Mouse (Mus musculus) liver, adult 2 months (tissue): ENCODE data around the gene Adcy10. TPM values are rescaled to one million over a fixed set of nuclear protein-coding genes. Genes with fewer than 3 reads are reported as not detected.
A peak's percentile ranks its signal among the peaks of the same experiment; 100 is the strongest.

Experiments
- DNase-seq: peaks from one replicate; pipeline ENCODE4 v3.0.0-alpha.2; 2011; ENCODE audit warnings: low read depth, low spot score; ENCODE audit errors: extremely low read depth
- H3K27ac ChIP-seq: fragments of 200-500 bp; replicated peaks from 2 replicates; pipeline ENCODE4 v1.5.1; 2012; ENCODE audit warnings: low read depth, mild to moderate bottlenecking, control low read depth, inconsistent platforms, low read length; ENCODE audit not compliant: insufficient read depth
- H3K27me3 ChIP-seq: fragments of 200-500 bp; 2 replicates; pipeline ENCODE4 v1.6.1; 2012; ENCODE audit warnings: mild to moderate bottlenecking, moderate library complexity, low read length, inconsistent platforms; ENCODE audit not compliant: control insufficient read depth, insufficient read depth
- H3K36me3 ChIP-seq: fragments of 200-500 bp; 2 replicates; pipeline ENCODE4 v1.6.1; 2012; ENCODE audit warnings: low read length, inconsistent platforms; ENCODE audit not compliant: control insufficient read depth, insufficient read depth
- H3K4me1 ChIP-seq: fragments of 200-500 bp; 2 replicates; pipeline ENCODE4 v1.6.1; 2011; ENCODE audit warnings: low read length; ENCODE audit not compliant: control insufficient read depth, insufficient read depth
- H3K4me3 ChIP-seq: fragments of 200-500 bp; 2 replicates; pipeline ENCODE4 v1.5.1; 2011; ENCODE audit warnings: low read depth, mild to moderate bottlenecking, control low read depth, low read length, moderate library complexity; ENCODE audit not compliant: insufficient read depth
- H3K79me2 ChIP-seq: fragments of 200-500 bp; 2 replicates; pipeline ENCODE4 v1.6.1; 2012; ENCODE audit warnings: inconsistent platforms, mild to moderate bottlenecking, low read length, moderate library complexity; ENCODE audit not compliant: control insufficient read depth, insufficient read depth
- H3K9ac ChIP-seq: fragments of 200-500 bp; 2 replicates; pipeline ENCODE4 v1.6.1; 2012; ENCODE audit warnings: low read depth, mild to moderate bottlenecking, control low read depth, inconsistent platforms, low read length
- CTCF ChIP-seq: fragments of 200-500 bp; IDR thresholded peaks from 2 replicates; pipeline ENCODE4 v1.5.1; 2011; ENCODE audit warnings: low read depth, low read length, control low read depth
- POLR2A ChIP-seq: fragments of 200-500 bp; IDR thresholded peaks from 2 replicates; pipeline ENCODE4 v1.6.1; 2011; ENCODE audit warnings: low read length, control low read depth; ENCODE audit not compliant: insufficient read depth; ENCODE audit errors: extremely low read depth
- whole genome bisulfite sequencing: fragments of 180-500 bp; shearing (Covaris S2); methylation state at CpG from one replicate; pipeline ENCODE4 v1.1.7; 2018; 5-methylcytosine and 5-hydroxymethylcytosine counted together
- polyA plus RNA-seq: library from polyadenylated mRNA; depleted of rRNA; stranded (reverse); fragments of >200 nt; gene quantifications from 2 replicates; pipeline ENCODE4 v1.2.3, GENCODE M21; 2012
- total RNA-seq: library from RNA; depleted of rRNA; stranded (reverse); fragments of >200 nt; gene quantifications from 2 replicates; pipeline ENCODE4 v1.2.3, GENCODE M21; 2014

The Adcy10 gene
- total and polyA plus RNA-seq, 2 experiments = 0.18 TPM; not detected in 1

DNA sequence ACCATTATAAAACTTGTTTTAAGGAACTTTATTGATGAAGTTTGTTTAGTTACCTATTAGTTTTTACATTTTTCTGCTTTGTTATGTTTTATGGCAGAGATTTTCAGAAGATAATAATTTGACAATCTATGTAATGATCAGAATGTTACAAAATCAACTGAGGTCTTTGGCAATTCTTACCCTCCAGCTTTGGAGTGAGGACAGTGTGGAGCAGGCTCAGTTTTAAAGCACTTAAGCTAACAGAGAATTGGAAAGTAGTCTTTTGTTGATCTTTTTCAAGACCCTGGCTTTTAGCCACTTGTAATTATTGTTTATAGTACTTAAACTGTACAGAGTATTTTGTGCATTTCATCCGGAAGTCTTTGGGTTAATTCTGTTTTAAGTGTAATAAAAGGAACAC lies 22.1 kb upstream of the Adcy10 start:
- Histone ChIP-seq H3K4me3 (peak overlapping the region; percentile 52), H3K36me3 (no peaks in the 10 kb centered on the region), H3K27ac (no peak overlapping the region), H3K9ac (no peak overlapping the region), H3K27me3 (no peaks in the 10 kb centered on the region), H3K4me1 (peaks cover 5% of the 10 kb centered on the region), H3K79me2 (peaks cover 14% of the 10 kb centered on the region; the same call in 1 of the 2 replicates)
- TF ChIP-seq POLR2A = no peak
- TF ChIP-seq CTCF = no peak
- 18% methylated on average over 1 of the region's 1 CpGs for WGBS
- peak; percentile 86 for DNase-seq

DNA sequence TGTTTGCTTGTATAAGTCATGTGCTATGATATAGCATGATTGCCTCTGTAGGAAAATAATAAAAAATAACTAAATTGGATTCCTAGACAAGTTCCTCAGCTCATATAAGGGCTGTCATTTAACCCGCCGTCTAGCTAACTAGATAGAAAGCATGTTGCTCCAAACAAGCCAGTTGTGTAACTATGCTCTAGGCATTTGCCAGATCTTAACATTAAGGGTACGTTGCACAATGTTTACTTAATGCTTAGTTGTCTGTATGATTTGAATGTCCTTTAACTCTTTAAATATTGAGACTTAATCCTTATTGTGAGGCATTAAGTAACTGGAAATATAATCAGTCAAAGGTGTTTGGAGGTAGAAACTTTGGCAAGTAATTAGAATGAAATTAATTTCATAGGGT lies 20.4 kb upstream of the Adcy10 start:
- Histone ChIP-seq H3K4me1 (peaks cover 13% of the 10 kb centered on the region), H3K27ac (no peak overlapping the region), H3K27me3 (no peaks in the 10 kb centered on the region), H3K36me3 (no peaks in the 10 kb centered on the region), H3K79me2 (peaks cover 18% of the 10 kb centered on the region; the same call in 1 of the 2 replicates), H3K9ac (no peak overlapping the region), H3K4me3 (no peak overlapping the region)
- TF ChIP-seq POLR2A = no peak
- TF ChIP-seq CTCF = no peak
- DNase-seq = peak; percentile 81
- WGBS = 19% methylated on average over 3 of the region's 3 CpGs

DNA sequence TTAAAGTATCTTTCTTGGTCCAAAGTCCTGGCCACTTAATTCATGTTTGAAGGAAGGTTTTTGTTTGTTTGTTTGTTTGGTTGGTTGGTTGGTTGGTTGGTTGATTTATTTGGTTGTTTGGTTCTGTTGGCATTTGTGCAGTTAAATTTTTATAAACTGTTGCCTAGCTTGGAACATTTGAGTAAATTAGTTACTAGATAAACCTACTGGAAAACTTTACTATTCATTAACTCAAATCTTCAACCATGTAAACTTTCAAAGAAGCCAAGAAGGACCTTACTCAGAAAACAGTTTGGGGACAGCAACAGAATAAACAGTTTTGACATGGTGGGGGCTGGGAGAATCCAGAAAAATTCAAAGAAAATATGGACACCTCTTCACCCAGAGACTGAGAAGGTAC lies 16.0 kb upstream of the Adcy10 start:
- no peak overlapping the region for H3K4me3 ChIP-seq
- H3K4me1 ChIP-seq = peaks cover 23% of the 10 kb centered on the region
- H3K27me3 ChIP-seq = no peaks in the 10 kb centered on the region
- H3K79me2 ChIP-seq = peaks cover 18% of the 10 kb centered on the region; the same call in 1 of the 2 replicates
- no peak overlapping the region for H3K9ac ChIP-seq
- peak overlapping the region; percentile 39; the same call in 1 of the 2 replicates for H3K27ac ChIP-seq
- TF ChIP-seq CTCF = no peak
- no peak for TF ChIP-seq POLR2A
- peaks cover 2% of the 10 kb centered on the region; the same call in 1 of the 2 replicates for H3K36me3 ChIP-seq
- DNase-seq = peak; percentile 85

DNA sequence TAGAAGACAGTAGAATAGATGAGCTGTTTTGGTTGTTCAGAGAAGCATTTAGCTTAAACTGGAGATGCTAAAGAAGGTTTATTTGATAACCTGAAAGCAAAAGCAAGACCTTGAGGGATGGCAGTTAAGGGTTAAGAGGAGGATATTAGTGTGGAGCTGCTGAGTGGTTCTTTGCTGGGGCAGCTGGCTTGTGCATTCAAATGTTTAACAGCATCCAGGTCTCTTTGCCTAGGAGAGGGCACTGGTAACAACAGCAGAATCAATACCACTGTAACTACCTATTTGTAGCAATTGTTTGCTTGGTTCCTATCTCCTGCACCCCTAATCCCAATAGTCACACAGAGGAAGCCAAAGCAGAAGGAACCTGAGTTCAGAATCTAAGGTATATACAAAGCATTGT lies 15.3 kb upstream of the Adcy10 start:
- Histone ChIP-seq H3K4me1 (peaks cover 23% of the 10 kb centered on the region), H3K9ac (no peak overlapping the region), H3K4me3 (no peak overlapping the region), H3K27me3 (no peaks in the 10 kb centered on the region), H3K36me3 (peaks cover 5% of the 10 kb centered on the region), H3K27ac (peak overlapping the region; percentile 71; the same call in 1 of the 2 replicates), H3K79me2 (peaks cover 18% of the 10 kb centered on the region; the same call in 1 of the 2 replicates)
- no peak for TF ChIP-seq CTCF
- no peak for TF ChIP-seq POLR2A
- peak; percentile 78 for DNase-seq

DNA sequence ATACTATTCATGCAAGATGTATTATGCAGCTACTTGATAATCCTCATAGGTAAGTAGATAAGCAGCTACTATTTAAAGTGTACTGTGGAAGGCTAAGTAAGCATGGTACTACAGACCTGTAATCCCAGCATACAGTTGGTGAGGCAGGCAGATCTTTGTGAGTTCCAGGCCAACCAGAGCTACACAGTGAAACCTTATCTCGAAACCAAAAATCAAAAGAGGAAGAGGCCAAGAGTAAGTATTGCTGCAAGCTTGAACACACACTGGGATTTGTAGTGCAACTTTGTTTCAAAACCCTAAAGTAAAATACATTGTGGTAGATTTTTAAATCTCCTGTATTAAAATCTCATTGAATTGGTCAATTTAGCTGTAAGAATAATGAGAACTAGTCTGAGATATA lies 13.5 kb upstream of the Adcy10 start:
- Histone ChIP-seq H3K4me3 (no peak overlapping the region), H3K9ac (no peak overlapping the region), H3K79me2 (peaks cover 18% of the 10 kb centered on the region; the same call in 1 of the 2 replicates), H3K27ac (no peak overlapping the region), H3K27me3 (no peaks in the 10 kb centered on the region), H3K36me3 (peaks cover 11% of the 10 kb centered on the region), H3K4me1 (peaks cover 20% of the 10 kb centered on the region)
- 13% methylated on average over 1 of the region's 1 CpGs for WGBS
- TF ChIP-seq POLR2A = no peak
- TF ChIP-seq CTCF = no peak
- peak; percentile 53 for DNase-seq

DNA sequence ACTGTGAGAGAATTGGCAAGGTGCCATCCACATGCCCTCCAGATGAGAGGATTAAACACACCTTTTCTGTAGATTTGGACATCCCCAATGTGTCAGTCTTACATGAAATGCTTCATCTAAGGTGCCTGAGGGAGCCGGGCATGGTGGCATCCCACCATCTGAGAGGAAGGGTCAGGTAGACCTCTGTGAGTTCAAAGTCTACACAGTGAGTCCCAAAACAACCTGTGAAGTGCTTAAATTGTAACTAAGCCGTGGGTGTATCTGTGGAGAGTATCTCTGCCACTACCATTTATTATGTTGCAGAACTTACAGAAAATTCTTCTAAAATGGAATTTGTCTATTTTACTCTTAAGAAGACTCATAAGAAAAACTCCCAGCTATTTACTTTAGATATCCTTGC lies 1.1 kb downstream of the Adcy10 start:
- Histone ChIP-seq H3K27me3 (no peaks in the 10 kb centered on the region), H3K27ac (no peak overlapping the region), H3K79me2 (no peaks in the 10 kb centered on the region), H3K4me1 (peaks cover 21% of the 10 kb centered on the region), H3K4me3 (no peak overlapping the region), H3K36me3 (peaks cover 17% of the 10 kb centered on the region), H3K9ac (no peak overlapping the region)
- peak; percentile 48 for DNase-seq
- 27% methylated on average over 2 of the region's 2 CpGs for WGBS
- no peak for TF ChIP-seq CTCF
- no peak for TF ChIP-seq POLR2A
